Mouse (Mus musculus) lung, embryonic 16.5 days (tissue): Measurements from ENCODE around the gene Aasdh. TPM values are rescaled to one million over a fixed set of nuclear protein-coding genes. Genes with fewer than 3 reads are reported as not detected.

Experiments
- ATAC-seq: fragments of 200-750 bp; cut with Nextera tagmentation; 2 replicates; pipeline ENCODE4 v1.8.0; 2017; ENCODE audit warnings: low read depth, mild to moderate bottlenecking, moderate library complexity
- H3K27ac ChIP-seq: fragments of 300-500 bp; sonication (generic); 2 replicates; pipeline ENCODE4 v1.5.1; 2014; ENCODE audit warnings: mild to moderate bottlenecking, control low read depth, low read length
- H3K27me3 ChIP-seq: fragments of 300-500 bp; sonication (generic); 2 replicates; pipeline ENCODE4 v1.6.1; 2014; ENCODE audit warnings: low read depth, low read length, mixed read lengths; ENCODE audit not compliant: control insufficient read depth, insufficient read depth
- H3K36me3 ChIP-seq: fragments of 300-500 bp; sonication (generic); 2 replicates; pipeline ENCODE4 v1.6.1; 2014; ENCODE audit warnings: low read length; ENCODE audit not compliant: control insufficient read depth, insufficient read depth
- H3K4me1 ChIP-seq: fragments of 300-500 bp; sonication (generic); replicated peaks from 2 replicates; pipeline ENCODE4 v1.6.1; 2014; ENCODE audit warnings: low read length, mixed read lengths; ENCODE audit not compliant: control insufficient read depth, insufficient read depth
- H3K4me2 ChIP-seq: fragments of 300-500 bp; sonication (generic); 2 replicates; pipeline ENCODE4 v1.6.1; 2014; ENCODE audit warnings: low read depth, low read length, control low read depth
- H3K4me3 ChIP-seq: fragments of 300-500 bp; sonication (generic); 2 replicates; pipeline ENCODE4 v1.5.1; 2014; ENCODE audit warnings: mild to moderate bottlenecking, low read length, control low read depth
- H3K9ac ChIP-seq: fragments of 300-500 bp; sonication (generic); 2 replicates; pipeline ENCODE4 v1.6.1; 2014; ENCODE audit warnings: low read length, control low read depth
- H3K9me3 ChIP-seq: fragments of 300-500 bp; sonication (generic); 2 replicates; pipeline ENCODE4 v1.6.1; 2016; ENCODE audit warnings: low read length; ENCODE audit not compliant: control insufficient read depth
- whole genome bisulfite sequencing: fragments of 180-500 bp; shearing (Covaris S2); extraction: QIAGEN DNeasy Blood & Tissue Kit; methylation state at CpG from one replicate; pipeline ENCODE4 v1.1.7; 2014; 5-methylcytosine and 5-hydroxymethylcytosine counted together
- polyA plus RNA-seq: library from polyadenylated mRNA; unstranded; fragments of >200 nt; fragmentation: Nextera tagmentation; extraction: Ambion mirVana; gene quantifications from 2 replicates; pipeline ENCODE4 v1.2.1, GENCODE M21; 2015

The Aasdh gene
- polyA plus RNA-seq, 1 experiment from 2014 or later, result 18.6 TPM

DNA sequence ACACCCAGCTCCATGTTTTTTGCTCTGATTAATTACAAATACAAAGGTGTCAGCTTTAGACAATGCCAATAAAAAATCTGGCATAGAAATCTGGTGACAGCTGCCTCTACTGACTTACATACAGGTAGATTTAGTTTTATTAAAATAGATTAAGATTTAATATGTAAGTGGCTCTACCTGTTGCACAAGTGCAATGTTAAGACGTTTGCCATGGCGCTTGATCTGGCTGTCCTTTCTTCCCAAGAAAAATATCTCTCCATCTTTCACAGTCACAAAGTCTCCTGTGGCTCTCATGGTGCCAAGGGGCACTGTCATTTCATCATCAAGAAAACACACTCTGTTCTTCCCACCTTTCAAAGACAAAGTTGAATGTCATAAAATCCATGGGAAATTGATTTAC lies 18.3 kb downstream of the Aasdh start:
- Histone ChIP-seq H3K9ac (no peak overlapping the region), H3K27me3 (no peaks in the 10 kb centered on the region), H3K9me3 (no peaks in the 10 kb centered on the region), H3K36me3 (peaks cover 21% of the 10 kb centered on the region), H3K4me3 (no peak overlapping the region), H3K27ac (no peak overlapping the region), H3K4me1 (no peaks in the 10 kb centered on the region), H3K4me2 (no peak overlapping the region)
- no peak for ATAC-seq
- 87% methylated on average over 2 of the region's 2 CpGs for WGBS

DNA sequence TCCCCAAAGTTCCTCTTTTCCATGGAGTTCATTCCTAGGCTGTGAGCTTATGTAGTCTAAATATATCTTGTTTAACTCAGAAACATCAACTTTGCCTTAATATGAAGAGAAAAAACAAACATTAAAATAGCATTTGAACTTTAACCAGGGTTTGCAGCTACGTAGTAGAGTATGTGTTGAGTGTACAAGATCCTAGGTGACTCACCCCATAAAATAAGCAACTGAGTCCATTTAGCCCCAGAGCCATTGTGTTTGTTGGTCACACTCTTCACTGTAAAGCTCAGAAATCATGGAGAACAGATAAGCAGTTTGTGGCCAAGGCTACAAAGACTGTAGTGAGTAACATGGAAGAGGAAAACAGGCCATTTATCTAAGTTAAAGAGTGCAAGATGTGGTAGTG lies 21.2 kb downstream of the Aasdh start:
- Histone ChIP-seq H3K36me3 (peaks cover 16% of the 10 kb centered on the region), H3K9ac (no peak overlapping the region), H3K27ac (no peak overlapping the region), H3K4me3 (no peak overlapping the region), H3K4me1 (no peaks in the 10 kb centered on the region), H3K27me3 (no peaks in the 10 kb centered on the region), H3K9me3 (no peaks in the 10 kb centered on the region), H3K4me2 (no peak overlapping the region)
- 82% methylated on average over 1 of the region's 1 CpGs for WGBS
- no peak for ATAC-seq

DNA sequence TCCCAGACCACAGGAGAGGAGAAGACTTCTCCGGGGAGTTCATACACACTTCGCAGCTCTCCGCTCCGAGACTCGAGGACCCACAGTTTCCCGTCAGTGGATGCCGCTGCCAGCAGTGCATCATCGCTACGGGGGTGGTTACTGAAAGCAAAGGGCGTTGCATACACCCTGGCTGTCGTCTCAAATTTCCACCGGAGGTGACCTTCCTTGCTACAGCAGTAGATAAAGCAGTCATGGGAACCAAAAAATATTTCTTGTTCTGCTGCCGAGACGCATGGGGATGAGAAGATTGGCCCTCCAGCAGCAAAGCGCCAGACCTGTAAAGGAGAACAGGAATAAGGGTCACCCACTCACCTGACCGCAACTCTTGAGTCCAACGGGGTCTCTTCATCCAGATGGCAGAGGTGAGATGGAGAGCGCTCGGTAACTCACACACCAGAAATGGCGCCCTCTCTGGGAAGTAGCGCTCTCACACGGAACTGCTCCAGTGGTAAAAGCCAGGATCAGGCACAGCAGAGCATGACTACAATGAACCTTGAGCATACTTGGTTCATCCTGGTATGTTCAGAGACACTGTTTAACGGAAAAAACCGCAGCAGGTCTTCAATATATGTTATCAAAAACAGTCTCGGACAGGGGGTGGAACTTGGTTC lies 29.1 kb downstream of the Aasdh start:
- H3K36me3 ChIP-seq, result peaks cover 15% of the 10 kb centered on the region
- H3K27me3 ChIP-seq, result no peaks in the 10 kb centered on the region
- no peak overlapping the region for H3K4me2 ChIP-seq
- no peak overlapping the region for H3K27ac ChIP-seq
- H3K9ac ChIP-seq, result no peak overlapping the region
- H3K4me1 ChIP-seq, result no peaks in the 10 kb centered on the region
- no peaks in the 10 kb centered on the region for H3K9me3 ChIP-seq
- 87% methylated on average over 25 of the region's 25 CpGs for WGBS
- no peak for ATAC-seq
- H3K4me3 ChIP-seq, result no peak overlapping the region

DNA sequence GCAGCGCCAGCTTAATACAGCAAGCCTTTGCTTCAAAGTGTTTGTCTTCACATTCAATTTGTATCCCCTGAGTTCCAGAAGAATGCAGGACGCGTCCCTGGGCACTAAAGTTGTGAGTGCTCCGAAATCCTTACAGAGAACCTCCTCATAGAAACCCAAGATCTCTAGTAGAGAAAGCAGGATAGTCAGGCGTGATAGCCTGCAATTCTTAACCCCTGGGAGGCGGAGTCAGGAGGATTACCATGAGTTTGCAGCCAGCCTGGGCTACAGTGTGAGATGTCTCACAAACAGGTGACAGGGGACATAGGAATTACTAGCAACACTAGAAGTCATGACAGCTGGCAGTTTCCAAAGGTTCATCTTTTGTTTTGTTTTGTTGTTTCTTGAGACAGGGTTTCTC lies 35.8 kb downstream of the Aasdh start:
- no peaks in the 10 kb centered on the region for H3K27me3 ChIP-seq
- no peak for ATAC-seq
- WGBS, result 64% methylated on average over 6 of the region's 6 CpGs
- H3K4me3 ChIP-seq, result peak overlapping the region; percentile 42
- no peaks in the 10 kb centered on the region for H3K36me3 ChIP-seq
- H3K27ac ChIP-seq, result no peak overlapping the region
- no peaks in the 10 kb centered on the region for H3K4me1 ChIP-seq
- peak overlapping the region; percentile 50; the same call in 1 of the 2 replicates for H3K9ac ChIP-seq
- H3K9me3 ChIP-seq, result no peaks in the 10 kb centered on the region
- peak overlapping the region; percentile 52 for H3K4me2 ChIP-seq

DNA sequence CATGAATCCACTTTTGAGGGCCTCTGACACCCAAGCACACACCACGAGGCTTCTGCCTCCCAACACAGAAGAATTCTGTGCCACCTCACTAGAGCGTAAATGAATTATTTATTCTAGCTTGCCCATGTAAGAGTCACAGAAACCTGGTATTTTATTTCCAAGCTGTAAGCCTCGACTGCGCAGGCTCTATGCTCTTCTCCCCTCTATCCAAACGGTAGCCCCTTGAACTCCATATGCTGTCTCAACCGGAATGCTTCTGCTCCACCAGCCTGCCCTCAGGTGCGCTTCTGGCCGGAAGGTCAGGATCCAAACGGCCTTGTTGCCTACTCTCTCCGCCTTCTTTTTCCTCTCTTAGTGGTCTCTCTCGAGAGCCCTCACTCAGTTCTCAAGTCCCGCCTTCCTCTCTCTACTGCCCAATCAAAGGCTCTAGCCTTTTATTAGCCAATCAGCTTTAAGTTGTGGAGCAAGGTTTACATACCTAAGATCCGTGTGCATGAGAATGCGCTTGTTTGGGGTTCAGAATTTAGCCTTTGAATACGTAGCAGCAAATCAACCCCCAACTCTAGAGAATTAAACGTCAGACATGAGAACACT lies 36.5 kb downstream of the Aasdh start:
- no peaks in the 10 kb centered on the region for H3K36me3 ChIP-seq
- no peaks in the 10 kb centered on the region for H3K4me1 ChIP-seq
- H3K4me3 ChIP-seq, result peak overlapping the region; percentile 42
- no peak overlapping the region for H3K27ac ChIP-seq
- H3K9ac ChIP-seq, result peak overlapping the region; percentile 50; the same call in 1 of the 2 replicates
- H3K9me3 ChIP-seq, result no peaks in the 10 kb centered on the region
- peak; percentile 92 for ATAC-seq
- H3K27me3 ChIP-seq, result no peaks in the 10 kb centered on the region
- peak overlapping the region; percentile 52 for H3K4me2 ChIP-seq
- WGBS, result 36% methylated on average over 16 of the region's 16 CpGs

DNA sequence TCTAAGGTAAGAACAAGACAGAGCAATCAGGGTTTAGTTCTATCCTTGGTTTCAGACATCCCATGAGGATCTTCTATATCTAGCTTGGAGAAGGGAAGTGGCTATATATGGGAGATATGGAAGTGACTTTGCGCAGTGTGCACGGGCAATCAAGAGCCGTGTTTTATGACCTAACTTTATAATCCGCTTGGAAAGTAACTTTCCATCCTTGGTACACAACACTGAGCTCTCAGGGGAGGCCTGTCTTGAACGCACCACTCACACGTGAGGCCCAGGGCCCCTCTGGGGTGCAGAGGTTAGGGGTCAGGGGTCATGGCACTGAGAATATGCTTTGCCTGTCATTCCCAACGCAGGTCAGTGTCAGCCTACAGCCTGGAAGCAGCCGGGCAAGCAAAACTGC lies 38.5 kb downstream of the Aasdh start:
- Histone ChIP-seq H3K9ac (no peak overlapping the region), H3K27me3 (no peaks in the 10 kb centered on the region), H3K4me1 (no peaks in the 10 kb centered on the region), H3K36me3 (no peaks in the 10 kb centered on the region), H3K9me3 (no peaks in the 10 kb centered on the region), H3K27ac (no peak overlapping the region), H3K4me3 (no peak overlapping the region), H3K4me2 (no peak overlapping the region)
- ATAC-seq, result no peak
- WGBS, result 72% methylated on average over 8 of the region's 8 CpGs

DNA sequence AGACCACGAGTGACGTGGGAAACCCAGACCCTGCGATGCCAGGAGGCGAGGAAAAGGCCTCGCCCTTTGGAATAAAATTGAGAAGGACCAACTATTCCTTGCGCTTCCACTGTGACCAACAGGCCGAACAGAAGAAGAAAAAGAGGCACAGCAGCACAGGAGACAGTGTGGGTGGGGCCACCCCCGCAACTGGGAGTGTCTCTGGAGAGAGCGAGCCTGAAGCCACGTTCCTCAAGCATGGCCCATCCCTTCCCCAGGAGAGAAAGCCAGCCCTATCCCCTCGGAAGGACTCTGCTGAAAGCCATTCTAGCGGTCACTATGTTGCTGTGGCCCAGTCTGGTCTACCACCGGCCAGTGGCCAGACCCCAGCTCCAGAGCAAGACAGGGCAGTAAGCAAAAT lies 46.9 kb downstream of the Aasdh start:
- H3K4me3 ChIP-seq, result no peak overlapping the region
- no peak overlapping the region for H3K4me2 ChIP-seq
- H3K4me1 ChIP-seq, result peaks cover 7% of the 10 kb centered on the region
- no peak overlapping the region for H3K27ac ChIP-seq
- WGBS, result 76% methylated on average over 13 of the region's 13 CpGs
- no peaks in the 10 kb centered on the region for H3K36me3 ChIP-seq
- no peak for ATAC-seq
- no peak overlapping the region for H3K9ac ChIP-seq
- H3K27me3 ChIP-seq, result peaks cover 22% of the 10 kb centered on the region
- H3K9me3 ChIP-seq, result no peaks in the 10 kb centered on the region

DNA sequence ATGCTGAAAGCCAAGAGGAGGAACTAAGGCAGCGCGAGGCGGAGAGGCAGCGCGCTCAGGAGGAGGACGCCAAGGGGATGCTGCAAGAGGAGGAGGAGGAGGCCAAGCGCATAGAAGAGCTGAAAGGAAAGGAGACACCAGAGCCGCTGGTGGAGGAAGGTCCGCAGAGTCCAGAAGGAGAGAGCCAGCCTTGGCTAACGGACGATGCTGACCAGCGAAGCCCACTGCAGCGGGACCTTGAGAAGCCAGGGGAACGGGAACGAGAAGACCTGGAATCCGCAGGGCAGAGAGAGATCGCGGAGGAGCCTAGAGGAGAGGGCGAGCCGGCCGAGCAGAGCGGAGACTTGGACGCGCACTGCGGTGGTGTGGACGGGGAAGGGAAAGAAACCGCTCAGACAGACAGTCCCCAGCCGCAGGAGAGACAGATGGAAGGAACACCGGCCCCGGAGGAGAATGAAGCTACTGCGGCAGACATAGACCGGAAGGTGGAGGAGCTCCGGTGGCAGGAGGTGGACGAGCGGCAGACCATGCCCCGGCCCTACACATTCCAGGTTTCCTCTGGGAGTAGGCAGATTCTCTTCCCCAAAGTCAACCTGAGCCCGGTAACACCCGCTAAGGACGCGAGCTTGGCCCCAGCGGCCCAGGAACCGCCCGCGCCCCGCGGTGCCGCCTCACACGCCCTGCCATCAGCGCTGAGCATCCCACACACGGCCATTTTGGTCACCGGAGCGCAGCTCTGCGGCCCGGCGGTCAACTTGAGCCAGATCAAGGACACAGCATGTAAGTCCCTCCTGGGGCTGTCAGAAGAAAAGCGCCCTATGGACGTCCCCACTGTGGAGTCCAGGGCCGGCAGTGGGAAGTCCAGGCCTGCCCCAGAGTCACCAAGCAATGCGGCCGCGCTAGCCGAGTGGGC lies 48.0 kb downstream of the Aasdh start:
- Histone ChIP-seq H3K4me1 (peaks cover 9% of the 10 kb centered on the region), H3K36me3 (no peaks in the 10 kb centered on the region), H3K9ac (peak overlapping the region; percentile 30), H3K9me3 (no peaks in the 10 kb centered on the region), H3K27ac (no peak overlapping the region), H3K4me2 (peak overlapping the region; percentile 76), H3K4me3 (peak overlapping the region; percentile 50), H3K27me3 (peaks cover 22% of the 10 kb centered on the region)
- WGBS, result 19% methylated on average over 61 of the region's 62 CpGs
- peak; percentile 18; the same call in 1 of the 2 replicates for ATAC-seq
